ENCODE assay signal across 12 mouse cellular contexts in genomic region chr9:49618699-49619392, GRCm38 (mm10).
DNase-seq lines count a peak whose midpoint lies in the region; ATAC-seq and TF ChIP-seq lines count a peak whose summit lies in the region.
"Had no signal": no experiment of that assay in that cellular context is flagged by ENCODE, and none has a peak within 500 bp of the region (broad histone marks: within the 10 kb centered on the region; RNA-seq: fewer than 3 reads in every experiment).

No protein-coding gene starts in this region.

- DNase-seq in forebrain, postnatal 0 days = peak; percentile 84
- no peak for DNase-seq in forebrain, embryonic 10.5 days (ENCODE audit: extremely low spot score, low spot score)
- peak; percentile 55 for DNase-seq in brain, embryonic 14.5 days (ENCODE audit: low read depth)
- no peak for DNase-seq in Muller cell, postnatal 12 days (ENCODE audit: inconsistent ontology term)
- no peak for DNase-seq in spleen, postnatal 4 days (ENCODE audit: low spot score in 2 of 2)
- DNase-seq: adrenal gland, postnatal 10 days; heart, postnatal 10 days; kidney, postnatal 14 days; lung, embryonic 14.5 days had no signal

- no peaks in the 10 kb centered on the region for H3K9me3 ChIP-seq in forebrain, postnatal 0 days (ENCODE audit: low read length)
- H3K9me3 ChIP-seq in forebrain, embryonic 10.5 days = no peaks in the 10 kb centered on the region
- no peaks in the 10 kb centered on the region for H3K9me3 ChIP-seq in embryonic facial prominence, embryonic 15.5 days (replicated peaks)

- peaks cover 53% of the 10 kb centered on the region for H3K79me2 ChIP-seq in myocyte (ENCODE audit: control insufficient read depth, insufficient read depth)

- peak overlapping the region; percentile 76 for H3K27ac ChIP-seq in forebrain, postnatal 0 days (ENCODE audit: low read depth, low read length)
- H3K27ac ChIP-seq in forebrain, embryonic 10.5 days = no peak overlapping the region
- H3K27ac ChIP-seq in embryonic facial prominence, embryonic 15.5 days (replicated peaks) = peak overlapping the region; percentile 1; the same call in 1 of the 2 replicates

- TF ChIP-seq CTCF in forebrain, postnatal 0 days (IDR thresholded peaks at IDR 0.05; ENCODE audit: low read depth) = no peak
- no peak for TF ChIP-seq CTCF in brain, embryonic 14.5 days (IDR thresholded peaks at IDR 0.05; ENCODE audit: borderline replicate concordance, extremely low read depth, insufficient read depth, insufficient read length)

- no peak for TF ChIP-seq POLR2A in brain, embryonic 14.5 days (IDR thresholded peaks at IDR 0.05; ENCODE audit: borderline replicate concordance, extremely low read depth, insufficient read depth, insufficient read length, poor library complexity, severe bottlenecking)
- no peak for TF ChIP-seq POLR2A in myocyte (IDR thresholded peaks at IDR 0.05; ENCODE audit: insufficient read length, low read depth)

- no peak overlapping the region for H3K9ac ChIP-seq in forebrain, postnatal 0 days
- no peak overlapping the region for H3K9ac ChIP-seq in embryonic facial prominence, embryonic 15.5 days
- H3K9ac ChIP-seq: lung, embryonic 14.5 days had no signal

- peaks cover 4% of the 10 kb centered on the region; the same call in 1 of the 2 replicates for H3K36me3 ChIP-seq in forebrain, postnatal 0 days (ENCODE audit: insufficient read depth)
- H3K36me3 ChIP-seq in forebrain, embryonic 10.5 days (replicated peaks) = no peaks in the 10 kb centered on the region
- H3K36me3 ChIP-seq in embryonic facial prominence, embryonic 15.5 days = no peaks in the 10 kb centered on the region
- H3K36me3 ChIP-seq in myocyte (ENCODE audit: control insufficient read depth, insufficient read depth) = peaks cover 18% of the 10 kb centered on the region

- H3ac ChIP-seq in myocyte (ENCODE audit: control insufficient read depth, insufficient read length) = no peak overlapping the region

- no peak overlapping the region for H3K4me2 ChIP-seq in forebrain, postnatal 0 days (ENCODE audit: low read depth)
- H3K4me2 ChIP-seq in embryonic facial prominence, embryonic 15.5 days (replicated peaks) = no peak overlapping the region
- H3K4me2 ChIP-seq in myocyte (ENCODE audit: low read depth) = no peak overlapping the region
- H3K4me2 ChIP-seq: lung, embryonic 14.5 days had no signal

- H3K4me1 ChIP-seq in forebrain, postnatal 0 days (ENCODE audit: insufficient read depth) = peaks cover 36% of the 10 kb centered on the region
- H3K4me1 ChIP-seq in forebrain, embryonic 10.5 days = peaks cover 10% of the 10 kb centered on the region
- H3K4me1 ChIP-seq in embryonic facial prominence, embryonic 15.5 days = 0 out of 2 replicates have a peak, but pooled peaks cover 2% of the 10 kb centered on the region

- WGBS in forebrain, postnatal 0 days = 56% methylated on average over 9 of the region's 9 CpGs
- 81% methylated on average over 9 of the region's 9 CpGs for WGBS in forebrain, embryonic 10.5 days
- 55% methylated on average over 9 of the region's 9 CpGs for WGBS in embryonic facial prominence, embryonic 15.5 days

- H3K27me3 ChIP-seq in forebrain, postnatal 0 days (ENCODE audit: insufficient read depth, low read length) = no peaks in the 10 kb centered on the region
- no peaks in the 10 kb centered on the region for H3K27me3 ChIP-seq in forebrain, embryonic 10.5 days (ENCODE audit: poor library complexity, severe bottlenecking)
- no peaks in the 10 kb centered on the region for H3K27me3 ChIP-seq in embryonic facial prominence, embryonic 15.5 days
- no peaks in the 10 kb centered on the region for H3K27me3 ChIP-seq in myocyte (ENCODE audit: control insufficient read depth, insufficient read depth, insufficient read length)
- H3K27me3 ChIP-seq: CH12.LX had no signal

- H3K4me3 ChIP-seq in forebrain, postnatal 0 days (ENCODE audit: low read depth, low read length) = no peak overlapping the region
- no peak overlapping the region for H3K4me3 ChIP-seq in forebrain, embryonic 10.5 days
- H3K4me3 ChIP-seq in embryonic facial prominence, embryonic 15.5 days (replicated peaks) = no peak overlapping the region
- no peak overlapping the region for H3K4me3 ChIP-seq in myocyte

- ATAC-seq in forebrain, postnatal 0 days = peak; percentile 79
- no peak for ATAC-seq in embryonic facial prominence, embryonic 15.5 days (ENCODE audit: insufficient number of reproducible peaks, low FRiP score, low TSS enrichment, low read depth)

TF ChIP-seq in myocyte, 11 proteins besides CTCF, POLR2A, EP300 and RAD21:
- no peak for TF ChIP-seq TCF3 (IDR thresholded peaks at IDR 0.05; ENCODE audit: insufficient read length, low read depth)
- peak; percentile 4 for TF ChIP-seq POLR2AphosphoS2 (IDR thresholded peaks at IDR 0.05; ENCODE audit: insufficient read length, low read depth)

Comparison
In these comparisons a context has a peak if more than half of its experiments do, and no peak if none do; other contexts are left out.
1. DNase-seq: peak in forebrain, postnatal 0 days (single experiment) and brain, embryonic 14.5 days (single experiment); none in forebrain, embryonic 10.5 days (single experiment), Muller cell, postnatal 12 days (single experiment) and spleen, postnatal 4 days (0 of 2).